Mouse (Mus musculus): ENCODE data around the gene Zbtb38. TPM values are rescaled to one million over a fixed set of nuclear protein-coding genes. Genes with fewer than 3 reads are reported as not detected.

Zbtb38 gene
- polyA plus RNA-seq, 1 experiment from 2014 or later, result 5.3 TPM

- peak; percentile 67 for ATAC-seq (ENCODE audit: insufficient read depth)
- Histone ChIP-seq H3K9me3 (replicated peaks) (no peaks in the 10 kb centered on the region), H3K36me3 (replicated peaks) (no peaks in the 10 kb centered on the region), H3K27me3 (no peaks in the 10 kb centered on the region), H3K4me2 (peak overlapping the region; percentile 61), H3K4me1 (replicated peaks) (peaks cover 10% of the 10 kb centered on the region; the same call in 1 of the 2 replicates), H3K4me3 (replicated peaks) (peak overlapping the region; percentile 36; the same call in 1 of the 2 replicates), H3K27ac (replicated peaks) (no peak overlapping the region), H3K9ac (no peak overlapping the region)
- 8% methylated on average over 22 of the region's 22 CpGs for WGBS (ENCODE audit: insufficient replicate concordance)
Measured at GRCm38 (mm10) chr9:96758749-96759597, 6.3 kb upstream of the Zbtb38 start.

GRCm38 (mm10) chr9:96756638-96757435, 4.2 kb upstream of the Zbtb38 start:
- WGBS (ENCODE audit: insufficient replicate concordance), result 47% methylated on average over 9 of the region's 9 CpGs
- Histone ChIP-seq H3K27me3 (no peaks in the 10 kb centered on the region), H3K36me3 (replicated peaks) (no peaks in the 10 kb centered on the region), H3K27ac (replicated peaks) (no peak overlapping the region), H3K9me3 (replicated peaks) (no peaks in the 10 kb centered on the region), H3K4me3 (replicated peaks) (no peak overlapping the region), H3K4me2 (no peak overlapping the region), H3K4me1 (replicated peaks) (peaks cover 7% of the 10 kb centered on the region; the same call in 1 of the 2 replicates), H3K9ac (no peak overlapping the region)
- ATAC-seq (ENCODE audit: insufficient read depth), result no peak

GRCm38 (mm10) chr9:96755761-96756160, 3.1 kb upstream of the Zbtb38 start:
- Histone ChIP-seq H3K9ac (no peak overlapping the region), H3K36me3 (replicated peaks) (no peaks in the 10 kb centered on the region), H3K4me3 (replicated peaks) (no peak overlapping the region), H3K4me2 (no peak overlapping the region), H3K4me1 (replicated peaks) (peaks cover 7% of the 10 kb centered on the region; the same call in 1 of the 2 replicates), H3K9me3 (replicated peaks) (no peaks in the 10 kb centered on the region), H3K27me3 (no peaks in the 10 kb centered on the region), H3K27ac (replicated peaks) (no peak overlapping the region)
- 74% methylated on average over 11 of the region's 11 CpGs for WGBS (ENCODE audit: insufficient replicate concordance)
- no peak for ATAC-seq (ENCODE audit: insufficient read depth)

- no peak overlapping the region for H3K4me2 ChIP-seq
- peaks cover 7% of the 10 kb centered on the region; the same call in 1 of the 2 replicates for H3K4me1 ChIP-seq (replicated peaks)
- no peaks in the 10 kb centered on the region for H3K36me3 ChIP-seq (replicated peaks)
- H3K4me3 ChIP-seq (replicated peaks), result no peak overlapping the region
- no peaks in the 10 kb centered on the region for H3K9me3 ChIP-seq (replicated peaks)
- 0% methylated on average over 1 of the region's 1 CpGs for WGBS (ENCODE audit: insufficient replicate concordance)
- H3K9ac ChIP-seq, result no peak overlapping the region
- ATAC-seq (ENCODE audit: insufficient read depth), result no peak
- no peaks in the 10 kb centered on the region for H3K27me3 ChIP-seq
- no peak overlapping the region for H3K27ac ChIP-seq (replicated peaks)
Measured at GRCm38 (mm10) chr9:96754625-96754969, 2.0 kb upstream of the Zbtb38 start.

GRCm38 (mm10) chr9:96753921-96754624, 1.4 kb upstream of the Zbtb38 start:
- Histone ChIP-seq H3K4me1 (replicated peaks) (0 out of 2 replicates have a peak, but pooled peaks cover 4% of the 10 kb centered on the region), H3K9ac (no peak overlapping the region), H3K27me3 (no peaks in the 10 kb centered on the region), H3K27ac (replicated peaks) (no peak overlapping the region), H3K9me3 (replicated peaks) (no peaks in the 10 kb centered on the region), H3K4me2 (no peak overlapping the region), H3K36me3 (replicated peaks) (no peaks in the 10 kb centered on the region), H3K4me3 (replicated peaks) (no peak overlapping the region)
- no peak for ATAC-seq (ENCODE audit: insufficient read depth)
- 41% methylated on average over 11 of the region's 11 CpGs for WGBS (ENCODE audit: insufficient replicate concordance)

- H3K4me1 ChIP-seq (replicated peaks), result no peaks in the 10 kb centered on the region
- H3K4me2 ChIP-seq, result no peak overlapping the region
- H3K27me3 ChIP-seq, result no peaks in the 10 kb centered on the region
- no peaks in the 10 kb centered on the region for H3K9me3 ChIP-seq (replicated peaks)
- 67% methylated on average over 8 of the region's 8 CpGs for WGBS (ENCODE audit: insufficient replicate concordance)
- H3K27ac ChIP-seq (replicated peaks), result no peak overlapping the region
- H3K4me3 ChIP-seq (replicated peaks), result no peak overlapping the region
- H3K9ac ChIP-seq, result no peak overlapping the region
- no peak for ATAC-seq (ENCODE audit: insufficient read depth)
- no peaks in the 10 kb centered on the region for H3K36me3 ChIP-seq (replicated peaks)
Measured at GRCm38 (mm10) chr9:96753392-96753791, 761 bp upstream of the Zbtb38 start.

GRCm38 (mm10) chr9:96751821-96752602, 619 bp downstream of the Zbtb38 start:
- Histone ChIP-seq H3K4me2 (no peak overlapping the region), H3K27ac (replicated peaks) (no peak overlapping the region), H3K27me3 (no peaks in the 10 kb centered on the region), H3K9ac (no peak overlapping the region), H3K36me3 (replicated peaks) (no peaks in the 10 kb centered on the region), H3K4me1 (replicated peaks) (no peaks in the 10 kb centered on the region), H3K9me3 (replicated peaks) (no peaks in the 10 kb centered on the region), H3K4me3 (replicated peaks) (no peak overlapping the region)
- WGBS (ENCODE audit: insufficient replicate concordance), result 76% methylated on average over 15 of the region's 15 CpGs
- ATAC-seq (ENCODE audit: insufficient read depth), result no peak

GRCm38 (mm10) chr9:96750636-96751035, 2.0 kb downstream of the Zbtb38 start:
- H3K27ac ChIP-seq (replicated peaks), result no peak overlapping the region
- H3K4me2 ChIP-seq, result no peak overlapping the region
- no peaks in the 10 kb centered on the region for H3K9me3 ChIP-seq (replicated peaks)
- ATAC-seq (ENCODE audit: insufficient read depth), result no peak
- no peaks in the 10 kb centered on the region for H3K36me3 ChIP-seq (replicated peaks)
- WGBS (ENCODE audit: insufficient replicate concordance), result 87% methylated on average over 11 of the region's 11 CpGs
- no peak overlapping the region for H3K4me3 ChIP-seq (replicated peaks)
- no peak overlapping the region for H3K9ac ChIP-seq
- H3K4me1 ChIP-seq (replicated peaks), result no peaks in the 10 kb centered on the region
- H3K27me3 ChIP-seq, result no peaks in the 10 kb centered on the region

- 79% methylated on average over 9 of the region's 9 CpGs for WGBS (ENCODE audit: insufficient replicate concordance)
- no peak overlapping the region for H3K4me2 ChIP-seq
- H3K27me3 ChIP-seq, result no peaks in the 10 kb centered on the region
- no peaks in the 10 kb centered on the region for H3K36me3 ChIP-seq (replicated peaks)
- H3K9ac ChIP-seq, result no peak overlapping the region
- H3K9me3 ChIP-seq (replicated peaks), result no peaks in the 10 kb centered on the region
- H3K4me3 ChIP-seq (replicated peaks), result no peak overlapping the region
- no peaks in the 10 kb centered on the region for H3K4me1 ChIP-seq (replicated peaks)
- ATAC-seq (ENCODE audit: insufficient read depth), result no peak
- H3K27ac ChIP-seq (replicated peaks), result no peak overlapping the region
Measured at GRCm38 (mm10) chr9:96746527-96746926, 6.1 kb downstream of the Zbtb38 start.

GRCm38 (mm10) chr9:96744909-96745308, 7.7 kb downstream of the Zbtb38 start:
- no peaks in the 10 kb centered on the region for H3K36me3 ChIP-seq (replicated peaks)
- H3K27me3 ChIP-seq, result no peaks in the 10 kb centered on the region
- H3K9me3 ChIP-seq (replicated peaks), result no peaks in the 10 kb centered on the region
- WGBS (ENCODE audit: insufficient replicate concordance), result 18% methylated on average over 2 of the region's 2 CpGs
- no peak overlapping the region for H3K9ac ChIP-seq
- no peak overlapping the region for H3K27ac ChIP-seq (replicated peaks)
- no peaks in the 10 kb centered on the region for H3K4me1 ChIP-seq (replicated peaks)
- ATAC-seq (ENCODE audit: insufficient read depth), result no peak
- no peak overlapping the region for H3K4me2 ChIP-seq
- H3K4me3 ChIP-seq (replicated peaks), result no peak overlapping the region
